Mouse (Mus musculus) brain, embryonic 14.5 days (tissue): Measurements from ENCODE around the gene Eda. TPM values are rescaled to one million over a fixed set of nuclear protein-coding genes. Genes with fewer than 3 reads are reported as not detected.
"Not testable (repeated sequence)": the region's sequence is repeated elsewhere in the genome, so short reads cannot be mapped to it uniquely, and the experiment has no call there.

ENCODE experiments used
- DNase-seq: peaks from one replicate; pipeline ENCODE4 v3.0.0-alpha.2; 2011; ENCODE audit warnings: low read depth
- CTCF ChIP-seq: fragments of 200-500 bp; IDR thresholded peaks from 2 replicates; pipeline ENCODE4 v1.5.1; 2012; ENCODE audit warnings: inconsistent platforms, mild to moderate bottlenecking, moderate library complexity, borderline replicate concordance; ENCODE audit not compliant: insufficient read depth, insufficient read length; ENCODE audit errors: extremely low read depth
- POLR2A ChIP-seq: fragments of 200-500 bp; IDR thresholded peaks from 2 replicates; pipeline ENCODE4 v1.6.1; 2012; ENCODE audit warnings: mild to moderate bottlenecking, inconsistent platforms, borderline replicate concordance; ENCODE audit not compliant: poor library complexity, insufficient read depth, insufficient read length, severe bottlenecking; ENCODE audit errors: extremely low read depth
- polyA plus RNA-seq: library from polyadenylated mRNA; depleted of rRNA; stranded (reverse); fragments of >200 nt; gene quantifications from 2 replicates; pipeline ENCODE4 v1.2.3, GENCODE M21; 2012; rRNA removed

Gene Eda
- polyA plus RNA-seq, 1 experiment, result 3.6 TPM

- no peak for DNase-seq
- TF ChIP-seq CTCF, result no peak
- no peak for TF ChIP-seq POLR2A
Observed at GRCm38 (mm10) chrX:100432311-100432710, 456.9 kb downstream of the Eda start.

- DNase-seq, result not testable (repeated sequence)
Observed at GRCm38 (mm10) chrX:100442617-100443016, 467.2 kb downstream of the Eda start, which contains the start of gene Awat2. TSS of gene Awat2 (minus strand) at chrX:100442717.

- TF ChIP-seq POLR2A, result no peak
- TF ChIP-seq CTCF, result no peak
- no peak for DNase-seq
Observed at GRCm38 (mm10) chrX:100443532-100443931, 468.1 kb downstream of the Eda start.

Other genes with a start within 250 kb of the Eda start
- gene Tmem28, start 154.6 kb upstream of the Eda start, polyA plus RNA-seq, result 6.6 and 9.0 TPM in 2 replicates